Mouse (Mus musculus) limb, embryonic 14.5 days (tissue): Measurements from ENCODE around the gene Klf12. TPM values are rescaled to one million over a fixed set of nuclear protein-coding genes. Genes with fewer than 3 reads are reported as not detected.

ENCODE experiments used
- ATAC-seq: fragments of 200-750 bp; cut with Nextera tagmentation; 2 replicates; pipeline ENCODE4 v1.8.0; 2017; ENCODE audit warnings: low read depth, moderate number of reproducible peaks, moderate TSS enrichment; ENCODE audit not compliant: low FRiP score
- DNase-seq: peaks from one replicate; pipeline ENCODE4 v3.0.0-alpha.2; 2015; ENCODE audit warnings: low spot score
- H3K27ac ChIP-seq: fragments of 300-500 bp; sonication (generic); replicated peaks from 2 replicates; pipeline ENCODE4 v1.5.1; 2014; ENCODE audit warnings: low read depth, mild to moderate bottlenecking, low read length, moderate library complexity, mixed read lengths
- H3K27me3 ChIP-seq: fragments of 300-500 bp; sonication (generic); 2 replicates; pipeline ENCODE4 v1.6.1; 2014; ENCODE audit warnings: low read length, mixed read lengths; ENCODE audit not compliant: control insufficient read depth, insufficient read depth
- H3K36me3 ChIP-seq: fragments of 300-500 bp; sonication (generic); 2 replicates; pipeline ENCODE4 v1.6.1; 2014; ENCODE audit warnings: mild to moderate bottlenecking, low read length, moderate library complexity, mixed read lengths; ENCODE audit not compliant: control insufficient read depth, insufficient read depth
- H3K4me1 ChIP-seq: fragments of 300-500 bp; sonication (generic); 2 replicates; pipeline ENCODE4 v1.6.1; 2014; ENCODE audit warnings: antibody characterized with exemption, low read length, mixed read lengths; ENCODE audit not compliant: control insufficient read depth, insufficient read depth
- H3K4me2 ChIP-seq: fragments of 300-500 bp; sonication (generic); replicated peaks from 2 replicates; pipeline ENCODE4 v1.6.1; 2014; ENCODE audit warnings: low read depth, mild to moderate bottlenecking, low read length, moderate library complexity; ENCODE audit not compliant: severe bottlenecking
- H3K4me3 ChIP-seq: fragments of 300-500 bp; sonication (generic); replicated peaks from 2 replicates; pipeline ENCODE4 v1.5.1; 2014; ENCODE audit warnings: low read length
- H3K9ac ChIP-seq: fragments of 300-500 bp; sonication (generic); 2 replicates; pipeline ENCODE4 v1.6.1; 2014; ENCODE audit warnings: mild to moderate bottlenecking, low read depth, low read length, moderate library complexity; ENCODE audit not compliant: severe bottlenecking
- H3K9me3 ChIP-seq: fragments of 300-500 bp; sonication (generic); 2 replicates; pipeline ENCODE4 v1.6.1; 2016; ENCODE audit warnings: low read length; ENCODE audit not compliant: control insufficient read depth
- POLR2A ChIP-seq: fragments of 200-500 bp; IDR thresholded peaks from 2 replicates; pipeline ENCODE4 v1.8.0; 2012; ENCODE audit warnings: inconsistent platforms, mild to moderate bottlenecking, moderate library complexity, borderline replicate concordance; ENCODE audit not compliant: insufficient read depth, insufficient read length; ENCODE audit errors: extremely low read depth
- WGBS: fragments of 180-500 bp; shearing (Covaris S2); extraction: QIAGEN DNeasy Blood & Tissue Kit; methylation state at CpG from one replicate; pipeline ENCODE4 v1.1.7; 2014; 5-methylcytosine and 5-hydroxymethylcytosine counted together
- polyA plus RNA-seq, 2 experiments: library from polyadenylated mRNA; depleted of rRNA in 1 of 2; stranded (reverse) in 1 of 2; unstranded in 1 of 2; fragments of >200 nt; fragmentation: Nextera tagmentation in 1 of 2; extraction: Ambion mirVana in 1 of 2; gene quantifications; 2 replicates each; pipeline versions ENCODE4 v1.2.1 to v1.2.3; 2012 to 2014

Gene Klf12
- polyA plus RNA-seq, 2 experiments: 23.7 to 32.0 TPM

DNA sequence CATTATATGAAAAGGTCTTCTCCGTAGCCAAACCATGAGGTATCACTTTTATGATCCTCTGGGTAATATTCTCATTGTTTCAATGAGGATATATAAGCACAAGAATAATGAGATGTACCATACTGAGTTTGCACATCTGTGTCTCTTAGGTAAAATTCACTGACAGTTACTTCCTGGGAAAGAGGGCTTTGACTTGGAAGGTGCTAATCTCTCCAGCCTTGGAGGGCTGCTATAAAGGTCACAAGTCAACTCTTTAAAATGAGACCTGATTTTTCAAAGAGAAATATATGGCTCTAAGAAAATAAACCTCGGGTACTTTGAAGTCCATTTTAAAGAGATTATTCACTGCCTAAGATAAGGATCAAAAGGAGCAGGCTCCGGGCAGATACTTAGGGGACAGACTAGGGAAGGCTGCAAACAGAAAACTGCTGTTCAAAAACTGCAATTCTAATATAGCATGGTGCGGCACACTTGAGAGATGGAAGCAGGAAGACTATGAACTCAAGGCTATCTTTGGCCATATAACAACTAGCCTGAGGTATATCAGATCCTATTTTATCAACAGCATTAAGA is 69.2 kb downstream of the Klf12 start:
- DNase-seq (no peak), ATAC-seq (no peak)
- Histone ChIP-seq H3K9ac (no peak overlapping the region), H3K9me3 (no peaks in the 10 kb centered on the region), H3K27me3 (no peaks in the 10 kb centered on the region), H3K4me1 (peaks cover 1% of the 10 kb centered on the region; the same call in 1 of the 2 replicates), H3K36me3 (peaks cover 5% of the 10 kb centered on the region; the same call in 1 of the 2 replicates), H3K27ac (no peak overlapping the region), H3K4me3 (no peak overlapping the region), H3K4me2 (no peak overlapping the region)
- WGBS: 21% methylated on average over 4 of the region's 4 CpGs
- no peak for TF ChIP-seq POLR2A

DNA sequence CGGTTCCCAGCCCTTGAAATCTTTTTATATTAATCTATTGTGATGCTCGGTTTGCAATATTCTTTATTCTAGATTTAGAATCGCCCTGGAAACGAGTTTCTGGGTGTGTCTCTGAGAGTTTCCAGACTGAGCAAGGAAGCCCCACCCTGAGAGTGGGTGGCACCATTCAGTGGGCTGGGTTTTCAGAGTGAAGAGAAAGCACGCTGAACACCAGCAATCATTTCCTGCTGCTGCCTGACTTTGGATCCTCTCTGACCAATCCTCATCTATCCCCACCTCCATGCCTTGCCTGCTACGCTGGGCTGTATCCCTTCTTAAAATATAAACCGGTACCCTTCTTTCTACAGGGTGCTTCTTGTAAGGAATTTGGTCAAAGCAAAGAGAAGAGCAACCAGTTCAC is 71.4 kb downstream of the Klf12 start:
- ATAC-seq (no peak), DNase-seq (no peak)
- no peak for TF ChIP-seq POLR2A
- Histone ChIP-seq H3K27ac (no peak overlapping the region), H3K9me3 (no peaks in the 10 kb centered on the region), H3K4me3 (no peak overlapping the region), H3K36me3 (no peaks in the 10 kb centered on the region; the same call in 1 of the 2 replicates), H3K27me3 (no peaks in the 10 kb centered on the region), H3K4me2 (no peak overlapping the region), H3K9ac (no peak overlapping the region), H3K4me1 (no peaks in the 10 kb centered on the region)
- WGBS: 83% methylated on average over 7 of the region's 7 CpGs

DNA sequence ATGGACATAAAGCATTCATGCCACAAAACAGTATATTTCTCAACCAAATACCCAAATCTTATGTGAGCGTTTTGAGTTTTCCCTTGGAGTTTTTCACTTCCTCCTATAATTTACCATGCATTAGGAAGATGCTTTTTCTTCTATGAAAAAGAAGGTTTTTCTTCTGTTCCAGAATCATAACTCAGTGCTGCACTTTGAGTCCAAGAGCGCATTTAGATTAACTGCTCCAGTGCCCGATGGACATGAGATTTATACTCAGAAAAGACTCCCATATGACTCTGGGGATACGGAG is 72.7 kb downstream of the Klf12 start:
- Histone ChIP-seq H3K27ac (no peak overlapping the region), H3K9me3 (no peaks in the 10 kb centered on the region), H3K4me3 (no peak overlapping the region), H3K36me3 (no peaks in the 10 kb centered on the region; the same call in 1 of the 2 replicates), H3K4me2 (no peak overlapping the region), H3K9ac (no peak overlapping the region), H3K27me3 (no peaks in the 10 kb centered on the region), H3K4me1 (no peaks in the 10 kb centered on the region)
- DNase-seq (no peak), ATAC-seq (no peak)
- 78% methylated on average over 4 of the region's 4 CpGs for WGBS
- no peak for TF ChIP-seq POLR2A

DNA sequence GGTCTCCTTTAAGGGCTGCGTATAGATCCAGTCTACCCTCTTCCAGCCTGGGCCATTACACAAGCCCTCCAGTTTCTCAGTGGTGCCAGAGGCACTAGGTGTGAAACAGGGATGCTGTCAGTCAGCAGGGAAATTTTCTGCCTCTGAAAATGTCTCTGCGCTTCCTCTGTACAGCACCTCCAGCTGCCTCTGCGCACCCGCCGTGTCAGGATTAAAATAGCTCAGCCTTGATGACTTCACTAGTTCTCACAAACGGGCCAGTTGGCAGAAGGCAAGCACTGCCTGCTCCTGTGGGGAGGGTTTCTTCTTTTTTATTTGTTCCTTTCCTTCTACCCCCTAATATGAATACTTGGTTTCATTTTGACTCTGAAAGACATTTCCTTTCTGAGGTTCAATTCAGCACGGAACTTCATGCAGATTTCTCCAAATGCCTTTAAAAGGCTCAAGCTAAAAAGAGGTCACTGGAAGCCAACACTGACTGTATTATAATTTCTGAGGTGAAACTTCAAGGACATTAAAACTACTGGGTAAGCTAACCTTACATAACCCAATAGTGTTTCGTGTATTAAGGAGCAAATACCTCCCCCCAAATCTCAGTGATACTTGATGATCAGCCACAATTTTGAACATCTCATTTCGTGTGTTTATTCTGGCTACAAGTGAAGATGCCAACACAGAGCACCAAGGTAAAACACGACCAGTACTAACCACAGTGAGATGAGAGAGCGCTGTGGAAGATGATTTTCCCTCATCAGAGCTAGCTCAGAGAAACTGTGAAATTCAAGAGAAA is 73.2 kb downstream of the Klf12 start:
- Histone ChIP-seq H3K4me1 (no peaks in the 10 kb centered on the region), H3K4me2 (no peak overlapping the region), H3K9me3 (no peaks in the 10 kb centered on the region), H3K27me3 (no peaks in the 10 kb centered on the region), H3K36me3 (no peaks in the 10 kb centered on the region; the same call in 1 of the 2 replicates), H3K27ac (no peak overlapping the region), H3K4me3 (no peak overlapping the region), H3K9ac (no peak overlapping the region)
- 61% methylated on average over 11 of the region's 11 CpGs for WGBS
- DNase-seq: no peak
- peak; percentile 74; the same call in 1 of the 2 replicates for ATAC-seq
- no peak for TF ChIP-seq POLR2A

DNA sequence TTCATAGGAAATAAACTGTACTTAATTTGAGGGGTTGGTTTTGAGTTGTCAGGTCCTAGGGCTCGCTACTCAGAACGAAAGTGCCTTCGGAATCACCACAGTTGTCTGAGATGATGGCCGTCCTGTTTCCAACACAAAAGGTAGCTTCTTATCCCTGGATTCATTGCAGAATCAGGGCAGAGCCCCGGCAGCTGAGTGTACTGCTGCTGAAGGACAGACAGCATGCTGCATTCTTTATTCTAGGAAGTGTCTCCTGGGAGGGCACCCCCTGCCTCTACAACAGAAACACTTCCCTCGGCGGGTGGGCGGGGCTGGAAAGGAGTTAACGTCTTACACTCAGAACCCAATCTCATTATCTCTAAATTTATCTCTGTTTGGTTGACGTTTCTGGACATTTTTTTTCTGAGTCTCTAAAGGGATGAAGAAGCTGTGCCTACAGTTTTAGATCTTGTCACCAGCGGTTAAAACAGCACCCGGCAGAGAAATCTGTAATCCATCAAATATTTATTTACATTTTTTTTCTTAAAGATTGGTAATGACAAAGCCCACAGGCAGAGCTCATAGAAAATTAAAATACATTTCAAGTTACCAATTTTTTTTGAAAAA is 74.6 kb downstream of the Klf12 start:
- ATAC-seq (no peak), DNase-seq (no peak)
- H3K4me2 ChIP-seq: no peak overlapping the region
- H3K9ac ChIP-seq: no peak overlapping the region
- no peaks in the 10 kb centered on the region; the same call in none of the 2 replicates for H3K36me3 ChIP-seq
- H3K27ac ChIP-seq: no peak overlapping the region
- H3K4me1 ChIP-seq: no peaks in the 10 kb centered on the region
- no peak for TF ChIP-seq POLR2A
- WGBS: 53% methylated on average over 12 of the region's 12 CpGs
- no peaks in the 10 kb centered on the region for H3K27me3 ChIP-seq
- H3K9me3 ChIP-seq: no peaks in the 10 kb centered on the region
- H3K4me3 ChIP-seq: no peak overlapping the region
